Mouse (Mus musculus) forebrain, embryonic 13.5 days (tissue): Measurements from ENCODE around the gene Otc. TPM values are rescaled to one million over a fixed set of nuclear protein-coding genes. Genes with fewer than 3 reads are reported as not detected.

Experiments used
- ATAC-seq: fragments of 200-750 bp; cut with Nextera tagmentation; 2 replicates; pipeline ENCODE4 v1.8.0; 2017
- H3K27ac ChIP-seq: fragments of 300-500 bp; sonication (generic); 2 replicates; pipeline ENCODE4 v1.5.1; 2015; ENCODE audit warnings: inconsistent platforms, mild to moderate bottlenecking, moderate library complexity
- H3K27me3 ChIP-seq: fragments of 300-500 bp; sonication (generic); 2 replicates; pipeline ENCODE4 v1.6.1; 2015; ENCODE audit warnings: mild to moderate bottlenecking, inconsistent platforms
- H3K36me3 ChIP-seq: fragments of 300-500 bp; sonication (generic); 2 replicates; pipeline ENCODE4 v1.6.1; 2015; ENCODE audit warnings: mild to moderate bottlenecking, inconsistent platforms; ENCODE audit not compliant: poor library complexity, severe bottlenecking
- H3K4me1 ChIP-seq: fragments of 300-500 bp; sonication (generic); 2 replicates; pipeline ENCODE4 v1.6.1; 2015; ENCODE audit warnings: inconsistent platforms
- H3K4me2 ChIP-seq: fragments of 300-500 bp; sonication (generic); 2 replicates; pipeline ENCODE4 v1.6.1; 2015; ENCODE audit warnings: inconsistent platforms, mild to moderate bottlenecking, moderate library complexity
- H3K4me3 ChIP-seq: fragments of 300-500 bp; sonication (generic); 2 replicates; pipeline ENCODE4 v1.5.1; 2015; ENCODE audit warnings: mild to moderate bottlenecking, inconsistent platforms
- H3K9ac ChIP-seq: fragments of 300-500 bp; sonication (generic); 2 replicates; pipeline ENCODE4 v1.6.1; 2015; ENCODE audit warnings: mild to moderate bottlenecking, inconsistent platforms
- H3K9me3 ChIP-seq: fragments of 300-500 bp; sonication (generic); replicated peaks from 2 replicates; pipeline ENCODE4 v1.6.1; 2016; ENCODE audit warnings: inconsistent platforms
- WGBS: fragments of 180-500 bp; shearing (Covaris S2); methylation state at CpG from one replicate; pipeline ENCODE4 v1.1.7; 2015; 5-methylcytosine and 5-hydroxymethylcytosine counted together
- polyA plus RNA-seq: library from polyadenylated mRNA; unstranded; fragments of >200 nt; fragmentation: Nextera tagmentation; extraction: Ambion mirVana; gene quantifications from 2 replicates; pipeline ENCODE4 v1.2.1, GENCODE M21; 2015

Otc gene
- polyA plus RNA-seq = 0.10 TPM in 1 of 2 replicates, not detected in the other

DNA sequence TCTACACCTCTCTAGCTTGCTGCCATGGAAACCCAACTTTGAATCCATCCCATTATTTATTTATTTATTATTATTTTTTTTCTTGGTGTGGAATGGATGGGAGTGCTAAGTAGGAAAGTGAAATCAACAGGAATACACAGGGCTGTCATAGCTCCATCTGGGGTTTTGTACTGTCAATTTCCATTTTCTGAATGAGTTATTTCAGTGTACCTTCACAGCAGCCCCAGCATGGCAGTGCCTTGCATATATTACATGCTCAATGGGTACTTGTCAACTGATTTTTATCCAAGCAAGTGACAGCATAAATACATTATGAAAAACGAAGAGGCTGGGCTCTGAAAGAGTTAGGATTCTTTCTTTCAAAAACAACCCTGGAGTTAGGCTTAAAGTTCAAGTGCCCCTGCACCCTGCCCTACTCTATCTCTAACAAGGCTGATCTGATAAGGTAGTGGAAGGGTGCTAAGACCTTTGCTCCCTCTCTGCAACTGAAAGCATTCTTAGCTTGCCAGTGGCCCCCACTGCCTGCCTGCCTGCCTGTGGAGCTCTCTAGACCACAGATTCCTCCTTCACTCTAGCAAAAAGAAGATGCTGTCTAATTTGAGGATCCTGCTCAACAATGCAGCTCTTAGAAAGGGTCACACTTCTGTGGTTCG lies at the start of gene Otc:
Otc (plus strand) TSS at position 454 of the 653 bp plus-strand sequence.
- Histone ChIP-seq H3K4me3 (no peak within 1 kb of the TSS), H3K4me1 (no peaks in the 10 kb centered on the region), H3K27ac (no peak within 1 kb of the TSS), H3K27me3 (no peaks in the 10 kb centered on the region), H3K36me3 (no peaks in the 10 kb centered on the region), H3K9ac (no peak within 1 kb of the TSS), H3K4me2 (no peak within 1 kb of the TSS), H3K9me3 (no peaks in the 10 kb centered on the region)
- WGBS = 39% methylated on average over 2 of the region's 2 CpGs
- peak; percentile 53 for ATAC-seq

DNA sequence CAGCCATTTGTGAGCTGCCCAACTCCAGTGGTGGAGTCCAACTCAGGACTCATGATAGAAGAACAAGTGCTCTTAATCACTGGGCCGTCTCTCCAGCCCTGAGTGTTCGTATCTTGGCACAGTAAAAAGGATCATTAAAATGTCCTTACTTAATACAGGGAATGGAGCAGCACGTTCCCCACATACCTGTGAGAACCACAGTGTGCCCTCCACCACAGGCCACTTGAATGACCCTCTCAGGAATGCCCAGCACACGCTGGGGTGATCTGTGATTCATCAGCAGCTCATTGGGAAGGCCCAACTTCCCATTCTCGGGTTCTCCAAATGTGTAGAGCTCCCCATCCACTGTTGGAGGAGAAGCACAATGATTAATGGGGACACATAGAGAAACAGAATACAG lies 46.2 kb upstream of the Otc start:
- no peak for ATAC-seq
- H3K4me3 ChIP-seq = no peak overlapping the region
- no peak overlapping the region for H3K9ac ChIP-seq
- H3K27ac ChIP-seq = no peak overlapping the region
- H3K4me2 ChIP-seq = no peak overlapping the region
- H3K27me3 ChIP-seq = no peaks in the 10 kb centered on the region
- peaks cover 22% of the 10 kb centered on the region for H3K36me3 ChIP-seq
- WGBS = 82% methylated on average over 5 of the region's 5 CpGs
- H3K9me3 ChIP-seq = no peaks in the 10 kb centered on the region
- no peaks in the 10 kb centered on the region for H3K4me1 ChIP-seq

DNA sequence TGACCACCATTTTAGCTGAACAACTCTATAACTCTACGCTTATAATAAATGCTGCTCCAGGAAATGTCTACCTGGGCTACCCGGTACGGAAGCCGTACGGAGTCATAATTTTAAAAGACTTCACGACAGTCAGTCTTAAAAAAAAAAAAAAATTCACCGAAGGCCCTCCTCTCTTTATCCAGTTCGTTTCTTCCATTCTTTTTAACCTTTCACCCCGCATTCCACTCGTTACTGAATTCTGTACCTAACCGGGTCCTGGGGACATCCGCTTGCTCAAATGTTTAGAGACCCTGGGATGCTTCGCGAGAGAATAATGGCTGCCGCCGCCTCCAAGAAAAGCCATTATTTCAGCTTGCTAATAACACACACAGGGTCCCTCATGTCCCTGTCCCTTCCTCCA lies 36.1 kb upstream of the Otc start:
- H3K9me3 ChIP-seq = no peaks in the 10 kb centered on the region
- no peaks in the 10 kb centered on the region for H3K36me3 ChIP-seq
- peaks cover 7% of the 10 kb centered on the region for H3K4me1 ChIP-seq
- peak overlapping the region; percentile 58 for H3K4me2 ChIP-seq
- peak; percentile 60 for ATAC-seq
- H3K9ac ChIP-seq = peak overlapping the region; percentile 58
- H3K4me3 ChIP-seq = peak overlapping the region; percentile 51
- WGBS = 19% methylated on average over 16 of the region's 16 CpGs
- H3K27ac ChIP-seq = peak overlapping the region; percentile 82
- no peaks in the 10 kb centered on the region for H3K27me3 ChIP-seq

DNA sequence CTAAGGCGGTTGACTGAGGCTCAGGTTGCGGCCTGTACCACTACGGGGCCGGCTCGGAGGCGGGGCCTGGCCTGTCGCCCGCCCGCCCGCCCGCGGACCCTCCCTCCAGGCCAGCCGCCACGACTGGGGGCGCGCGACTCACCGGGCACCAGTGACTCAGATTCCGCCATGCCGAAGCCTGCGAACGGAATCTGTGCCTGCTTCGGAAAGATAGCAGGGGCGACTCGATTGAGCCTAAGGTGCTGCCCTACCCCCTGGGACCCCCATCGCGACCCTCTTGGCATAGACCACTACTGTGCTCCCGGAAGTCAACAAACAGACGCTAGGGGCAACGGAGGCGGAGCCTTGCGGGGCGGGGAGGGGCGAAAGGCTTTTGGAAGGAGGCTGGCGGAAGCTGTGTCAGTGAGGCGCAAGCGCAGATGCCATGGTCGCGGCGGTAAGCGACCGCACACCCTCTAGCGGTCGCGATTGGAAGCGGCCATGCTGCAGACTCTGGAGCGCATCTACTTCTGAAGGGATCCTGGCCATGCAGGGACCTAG lies 35.6 kb upstream of the Otc start, which contains the start of gene Rpgr:
Rpgr (minus strand) TSS at position 511 of the 540 bp plus-strand sequence.
- peak within 1 kb of the TSS; percentile 82 for H3K27ac ChIP-seq
- peak within 1 kb of the TSS; percentile 58 for H3K4me2 ChIP-seq
- peak; percentile 98 for ATAC-seq
- peaks cover 7% of the 10 kb centered on the region for H3K4me1 ChIP-seq
- WGBS = 11% methylated on average over 42 of the region's 47 CpGs
- H3K9me3 ChIP-seq = no peaks in the 10 kb centered on the region
- no peaks in the 10 kb centered on the region for H3K36me3 ChIP-seq
- H3K27me3 ChIP-seq = no peaks in the 10 kb centered on the region
- H3K4me3 ChIP-seq = peak within 1 kb of the TSS; percentile 51
- H3K9ac ChIP-seq = peak within 1 kb of the TSS; percentile 58

DNA sequence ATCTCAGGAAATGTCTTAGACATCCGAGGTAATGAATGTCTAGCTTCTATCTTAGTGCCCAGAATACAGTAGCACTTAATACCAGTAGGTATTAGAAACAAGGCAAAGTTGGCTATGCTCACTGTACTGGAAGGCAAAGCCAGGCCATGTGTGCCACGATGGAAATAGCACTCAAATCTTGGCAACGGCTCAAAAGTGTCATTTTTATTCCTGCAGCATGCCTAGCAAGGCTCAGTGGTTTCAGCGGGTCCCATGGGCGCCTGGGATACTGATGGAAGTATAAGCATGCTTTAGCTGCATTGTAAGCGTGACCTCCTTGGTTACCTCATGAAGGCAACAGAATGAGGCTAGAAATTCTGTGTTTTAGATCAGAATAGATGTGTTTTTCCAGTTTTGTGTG lies 32.8 kb upstream of the Otc start:
- Histone ChIP-seq H3K36me3 (no peaks in the 10 kb centered on the region), H3K9me3 (no peaks in the 10 kb centered on the region), H3K4me3 (no peak overlapping the region), H3K4me2 (no peak overlapping the region), H3K4me1 (peaks cover 7% of the 10 kb centered on the region), H3K27me3 (no peaks in the 10 kb centered on the region), H3K9ac (no peak overlapping the region), H3K27ac (no peak overlapping the region)
- no peak for ATAC-seq
- 72% methylated on average over 6 of the region's 6 CpGs for WGBS

DNA sequence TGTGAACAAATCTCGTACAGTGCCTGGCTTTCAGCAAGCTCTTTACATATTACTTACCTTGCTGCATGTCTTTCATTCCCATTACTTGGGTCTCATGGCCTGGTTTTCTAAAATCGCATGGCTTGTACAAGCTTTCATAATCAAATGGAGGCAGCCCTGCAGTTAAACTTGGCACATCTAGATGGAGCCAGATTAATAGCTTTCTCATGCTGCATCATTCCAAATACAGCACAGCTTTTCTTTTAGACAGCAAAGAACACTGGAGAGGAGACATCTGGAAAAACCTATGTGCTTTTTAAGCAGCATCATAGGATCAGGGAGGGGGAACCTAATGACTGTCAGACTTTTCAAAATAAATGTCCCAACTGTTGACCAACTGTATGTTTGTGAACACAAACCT lies 19.1 kb upstream of the Otc start:
- H3K4me3 ChIP-seq = no peak overlapping the region

DNA sequence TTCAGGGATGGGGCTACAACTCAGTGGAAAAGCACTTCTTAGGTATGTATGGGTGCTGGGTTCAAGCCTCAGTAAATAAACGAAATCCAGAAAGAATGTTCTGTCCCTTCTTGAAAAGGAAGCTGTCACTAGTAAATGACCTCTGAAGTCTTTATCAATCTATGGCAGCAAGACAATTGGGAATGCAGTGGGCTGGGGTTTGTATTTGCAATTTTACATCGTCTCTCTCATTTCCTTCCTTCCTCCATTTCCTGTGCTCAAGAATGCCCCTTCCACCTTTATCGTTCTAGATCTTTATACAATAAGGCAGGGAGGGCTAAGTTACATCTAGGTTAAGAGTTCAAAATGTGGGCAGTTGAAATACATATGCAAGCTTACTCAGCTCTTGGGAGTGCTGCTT lies 17.5 kb upstream of the Otc start:
- no peak overlapping the region for H3K4me2 ChIP-seq

More for the DNA sequence above, 19.1 kb upstream of the Otc start:
- Histone ChIP-seq H3K4me2 (no peak overlapping the region), H3K4me1 (no peaks in the 10 kb centered on the region), H3K36me3 (no peaks in the 10 kb centered on the region), H3K27ac (no peak overlapping the region), H3K9ac (no peak overlapping the region), H3K9me3 (no peaks in the 10 kb centered on the region), H3K27me3 (no peaks in the 10 kb centered on the region)
- no peak for ATAC-seq
- WGBS = 76% methylated on average over 2 of the region's 2 CpGs

DNA sequence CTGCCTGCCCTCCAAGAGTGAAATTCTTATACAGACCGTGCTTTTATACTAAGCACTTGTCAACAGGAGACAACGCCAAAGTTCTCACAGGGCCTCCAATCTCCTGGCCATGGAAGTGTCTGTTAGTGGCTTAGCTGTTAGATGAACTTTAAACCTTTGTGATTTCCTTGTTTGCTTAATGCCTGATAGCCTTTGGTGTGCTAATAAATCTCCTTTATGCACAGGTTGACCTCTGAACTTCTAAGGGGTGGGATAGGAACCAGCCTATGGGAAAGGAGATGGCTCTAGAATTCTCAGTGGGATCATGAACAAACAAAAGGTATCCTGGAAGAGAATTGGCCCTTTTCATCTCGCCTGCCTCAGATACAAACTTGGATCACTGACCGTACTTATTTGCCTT lies 12.6 kb upstream of the Otc start:
- H3K4me2 ChIP-seq = no peak overlapping the region
- H3K9me3 ChIP-seq = no peaks in the 10 kb centered on the region
- H3K27ac ChIP-seq = no peak overlapping the region
- no peak for ATAC-seq
- H3K4me3 ChIP-seq = no peak overlapping the region
- H3K36me3 ChIP-seq = no peaks in the 10 kb centered on the region
- no peaks in the 10 kb centered on the region for H3K4me1 ChIP-seq
- H3K27me3 ChIP-seq = no peaks in the 10 kb centered on the region
- WGBS = 50% methylated on average over 4 of the region's 4 CpGs
- H3K9ac ChIP-seq = no peak overlapping the region

More for the DNA sequence above, 17.5 kb upstream of the Otc start:
- Histone ChIP-seq H3K4me3 (no peak overlapping the region), H3K9me3 (no peaks in the 10 kb centered on the region), H3K27me3 (no peaks in the 10 kb centered on the region), H3K4me1 (no peaks in the 10 kb centered on the region), H3K9ac (no peak overlapping the region), H3K27ac (no peak overlapping the region), H3K36me3 (no peaks in the 10 kb centered on the region)
- ATAC-seq = no peak
- 79% methylated on average over 3 of the region's 3 CpGs for WGBS

DNA sequence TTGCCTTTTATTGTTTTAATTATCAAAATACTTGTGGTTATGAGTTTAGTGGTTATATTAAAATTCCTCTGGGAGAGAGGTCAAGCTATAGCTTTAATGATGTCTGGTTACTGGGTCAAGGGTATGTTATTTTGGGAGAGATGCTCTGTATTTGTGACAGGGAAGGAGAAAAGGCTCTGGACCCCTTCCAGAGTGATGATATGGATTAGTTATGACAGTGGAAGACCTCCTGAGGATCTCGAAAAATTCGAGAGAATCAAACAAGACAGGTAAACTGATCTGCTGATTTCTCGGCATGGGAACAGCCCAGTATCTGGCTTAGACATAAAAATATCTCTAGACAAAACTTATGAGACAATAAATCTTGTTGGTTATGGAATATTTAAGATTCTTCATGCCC lies 8.2 kb upstream of the Otc start:
- no peak overlapping the region for H3K27ac ChIP-seq
- no peaks in the 10 kb centered on the region for H3K27me3 ChIP-seq
- 75% methylated on average over 3 of the region's 3 CpGs for WGBS
- ATAC-seq = no peak
- H3K9ac ChIP-seq = no peak overlapping the region
- no peaks in the 10 kb centered on the region for H3K36me3 ChIP-seq
- no peaks in the 10 kb centered on the region for H3K9me3 ChIP-seq
- no peaks in the 10 kb centered on the region for H3K4me1 ChIP-seq
- H3K4me3 ChIP-seq = no peak overlapping the region
- H3K4me2 ChIP-seq = no peak overlapping the region

DNA sequence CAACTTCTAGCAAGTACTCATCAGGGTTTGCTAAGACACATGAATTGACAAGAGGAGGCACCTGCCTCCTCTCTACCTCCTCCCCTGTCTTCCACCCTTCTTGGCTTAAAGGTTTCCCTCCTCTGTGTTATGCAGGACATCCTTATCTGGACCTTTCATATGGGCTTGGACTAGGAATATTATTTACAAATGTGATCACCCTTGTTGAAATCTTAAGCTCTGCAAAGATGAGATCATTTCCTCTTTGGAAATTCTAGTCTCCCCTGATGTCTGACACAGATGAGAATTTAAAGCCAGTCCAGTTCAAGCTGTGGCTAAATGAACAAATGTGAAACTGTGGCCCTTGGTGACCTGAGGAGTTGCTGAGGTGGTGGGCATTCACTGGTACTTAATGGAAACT lies 748 bp upstream of the Otc start:
- no peak overlapping the region for H3K9ac ChIP-seq
- H3K9me3 ChIP-seq = no peaks in the 10 kb centered on the region
- no peak overlapping the region for H3K27ac ChIP-seq
- no peak for ATAC-seq
- H3K36me3 ChIP-seq = no peaks in the 10 kb centered on the region
- H3K4me2 ChIP-seq = no peak overlapping the region
- H3K4me3 ChIP-seq = no peak overlapping the region
- H3K4me1 ChIP-seq = no peaks in the 10 kb centered on the region
- H3K27me3 ChIP-seq = no peaks in the 10 kb centered on the region

DNA sequence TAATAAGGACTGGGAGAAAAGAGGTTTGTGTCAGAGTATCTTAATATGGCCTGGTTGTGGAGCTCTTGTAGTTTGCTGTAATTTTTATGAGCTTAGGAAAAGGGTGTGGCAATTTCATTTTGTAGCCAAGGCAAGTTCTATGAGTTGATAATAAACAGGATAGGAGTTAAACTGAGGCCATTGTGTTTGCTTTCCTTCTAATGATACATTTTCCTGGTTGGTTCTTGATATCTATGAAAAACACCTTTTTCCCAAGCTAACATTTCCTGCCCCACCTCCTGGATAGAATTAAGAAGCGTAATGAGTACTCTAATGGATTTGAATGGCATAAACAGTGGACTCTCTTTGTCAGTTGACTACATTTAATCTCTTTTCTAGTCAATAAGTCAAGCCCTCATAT lies 5.7 kb downstream of the Otc start:
- Histone ChIP-seq H3K4me1 (no peaks in the 10 kb centered on the region), H3K27me3 (no peaks in the 10 kb centered on the region), H3K4me2 (no peak overlapping the region), H3K9ac (no peak overlapping the region), H3K9me3 (no peaks in the 10 kb centered on the region), H3K27ac (no peak overlapping the region), H3K36me3 (no peaks in the 10 kb centered on the region), H3K4me3 (no peak overlapping the region)
- ATAC-seq = no peak
- WGBS = 87% methylated on average over 1 of the region's 1 CpGs

DNA sequence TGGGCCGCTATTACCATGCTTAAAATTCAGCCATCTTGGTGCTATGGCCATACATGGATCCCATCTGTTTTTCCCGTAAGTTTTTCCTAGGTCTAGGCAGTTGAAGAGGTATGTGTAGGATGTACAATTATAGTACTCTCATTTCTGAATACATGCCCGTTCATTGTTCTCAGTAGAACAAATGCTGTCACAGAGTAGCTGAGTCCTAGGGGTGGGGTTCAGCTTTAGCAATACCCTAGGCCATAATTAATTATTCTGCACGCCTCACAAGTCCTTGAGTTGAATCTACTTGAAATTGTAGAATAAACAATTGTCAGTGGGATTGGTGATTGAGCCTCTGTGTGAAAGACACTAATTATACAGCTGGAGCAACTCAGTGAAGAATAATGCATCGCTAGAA lies 6.2 kb downstream of the Otc start:
- Histone ChIP-seq H3K36me3 (no peaks in the 10 kb centered on the region), H3K4me3 (no peak overlapping the region), H3K9ac (no peak overlapping the region), H3K27me3 (no peaks in the 10 kb centered on the region), H3K9me3 (no peaks in the 10 kb centered on the region), H3K4me1 (no peaks in the 10 kb centered on the region), H3K27ac (no peak overlapping the region), H3K4me2 (no peak overlapping the region)
- 51% methylated on average over 5 of the region's 5 CpGs for WGBS
- peak; percentile 63; the same call in 1 of the 2 replicates for ATAC-seq

DNA sequence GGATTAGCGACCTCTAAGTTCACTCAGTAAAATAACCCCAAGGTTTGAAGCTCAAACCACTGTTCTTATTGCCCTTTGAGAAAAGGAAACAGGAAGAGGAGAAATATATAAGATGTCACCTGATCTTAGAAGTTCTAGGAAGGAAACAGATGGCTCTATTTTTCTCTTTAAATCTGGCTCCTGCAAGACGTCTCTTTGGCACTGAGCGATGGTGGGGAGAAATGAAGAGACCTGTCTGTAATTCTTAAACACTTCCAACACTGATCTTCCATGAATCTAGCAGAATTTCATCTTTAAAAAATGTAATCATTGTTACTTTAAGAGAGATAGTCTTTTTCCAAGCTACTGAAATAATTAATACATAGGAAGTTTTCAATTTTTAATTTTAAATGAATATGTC lies 16.2 kb downstream of the Otc start:
- H3K9ac ChIP-seq = no peak overlapping the region
- H3K4me2 ChIP-seq = no peak overlapping the region
- H3K4me3 ChIP-seq = no peak overlapping the region
- 78% methylated on average over 3 of the region's 3 CpGs for WGBS
- no peak overlapping the region for H3K27ac ChIP-seq
- peak; percentile 53; the same call in 1 of the 2 replicates for ATAC-seq
- no peaks in the 10 kb centered on the region for H3K9me3 ChIP-seq
- no peaks in the 10 kb centered on the region for H3K4me1 ChIP-seq
- no peaks in the 10 kb centered on the region for H3K36me3 ChIP-seq
- no peaks in the 10 kb centered on the region for H3K27me3 ChIP-seq
